ENCODE assay signal across 15 mouse cellular contexts in the genomic region with DNA sequence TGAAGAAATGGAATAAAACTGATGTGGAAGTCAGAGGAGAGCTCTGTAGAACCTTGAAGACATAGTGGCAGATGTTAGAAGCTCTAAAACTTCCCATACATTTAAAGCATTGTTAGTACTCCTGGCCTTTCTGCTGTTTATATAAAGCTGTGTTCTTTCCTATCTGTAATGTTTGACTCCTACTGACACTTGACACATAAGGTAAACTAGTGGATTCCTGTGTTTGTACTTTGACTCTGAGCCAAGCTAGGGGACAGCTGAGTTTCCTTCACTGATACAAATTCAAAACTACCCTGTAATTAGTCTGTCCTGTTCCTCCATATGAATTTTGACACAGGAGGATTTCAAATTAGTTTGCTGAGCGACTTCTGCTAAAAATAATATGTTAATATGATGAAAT.
"Had no signal": no experiment of that assay in that cellular context is flagged by ENCODE, and none has a peak within 500 bp of the region (broad histone marks: within the 10 kb centered on the region; RNA-seq: fewer than 3 reads in every experiment).

No protein-coding gene starts in this region.

- H3K27me3 ChIP-seq: kidney, embryonic 15.5 days; liver, embryonic 13.5 days; midbrain, embryonic 15.5 days; neural tube, embryonic 13.5 days had no signal

- ATAC-seq: midbrain, embryonic 15.5 days had no signal

- H3K4me1 ChIP-seq: limb, embryonic 10.5 days; midbrain, embryonic 15.5 days had no signal

- H3K36me3 ChIP-seq: kidney, embryonic 15.5 days; liver, embryonic 13.5 days; midbrain, embryonic 15.5 days; neural tube, embryonic 13.5 days had no signal

- H3K27ac ChIP-seq: kidney, embryonic 15.5 days; left cerebral cortex, adult 2 months; limb, embryonic 10.5 days; liver, embryonic 13.5 days; macrophage; midbrain, embryonic 15.5 days; neural tube, embryonic 13.5 days had no signal

- H3K4me3 ChIP-seq: kidney, embryonic 15.5 days; left cerebral cortex, adult 2 months; limb, embryonic 10.5 days; liver, embryonic 13.5 days; midbrain, embryonic 15.5 days; neural tube, embryonic 13.5 days had no signal

- H3K9me3 ChIP-seq: kidney, embryonic 15.5 days; limb, embryonic 10.5 days; liver, embryonic 13.5 days; megakaryocyte, embryonic 14.5 days; midbrain, embryonic 15.5 days; neural tube, embryonic 13.5 days had no signal

- H3K9ac ChIP-seq: kidney, embryonic 15.5 days; liver, embryonic 13.5 days; midbrain, embryonic 15.5 days; neural tube, embryonic 13.5 days had no signal

- DNase-seq: kidney, adult 2 months; kidney, postnatal 14 days; liver, embryonic 13.5 days; right cerebral cortex, postnatal 4 days; spleen, adult 18-20 months; thymus, adult 18-20 months; thymus, postnatal 14 days had no signal

- H3K4me2 ChIP-seq: kidney, embryonic 15.5 days; liver, embryonic 13.5 days; midbrain, embryonic 11.5 days; midbrain, embryonic 15.5 days; neural tube, embryonic 13.5 days had no signal
